Mouse (Mus musculus): Measurements from ENCODE around the gene Fam180a. TPM values are rescaled to one million over a fixed set of nuclear protein-coding genes. Genes with fewer than 3 reads are reported as not detected.
A peak's percentile ranks its signal among the peaks of the same experiment; 100 is the strongest.

Fam180a gene
- not detected in 2 replicates for total RNA-seq (2017)

GRCm38 (mm10) chr6:35326111-35326515 is at the start of gene Fam180a:
Gene Fam180a (minus strand): TSS chr6:35326141.
- peak; percentile 96 for ATAC-seq (replicated peaks; ENCODE audit: low read depth, poor library complexity, severe bottlenecking)

- no peak for ATAC-seq (replicated peaks; ENCODE audit: low read depth, poor library complexity, severe bottlenecking)
These were observed 48.1 kb upstream of the Fam180a start for GRCm38 (mm10) chr6:35374052-35374451.

- no peak for ATAC-seq (replicated peaks; ENCODE audit: low read depth, poor library complexity, severe bottlenecking)
These were observed 44.4 kb upstream of the Fam180a start for GRCm38 (mm10) chr6:35370356-35370755.

GRCm38 (mm10) chr6:35369578-35370282 is 43.8 kb upstream of the Fam180a start:
- ATAC-seq (replicated peaks; ENCODE audit: low read depth, poor library complexity, severe bottlenecking) = peak; percentile 47

- no peak for ATAC-seq (replicated peaks; ENCODE audit: low read depth, poor library complexity, severe bottlenecking)
These were observed 36.7 kb upstream of the Fam180a start for GRCm38 (mm10) chr6:35362596-35362995.

GRCm38 (mm10) chr6:35355320-35355719 is 29.4 kb upstream of the Fam180a start:
- ATAC-seq (replicated peaks; ENCODE audit: low read depth, poor library complexity, severe bottlenecking) = no peak

- no peak for ATAC-seq (replicated peaks; ENCODE audit: low read depth, poor library complexity, severe bottlenecking)
These were observed 28.7 kb upstream of the Fam180a start for GRCm38 (mm10) chr6:35354622-35354998.

- no peak for ATAC-seq (replicated peaks; ENCODE audit: low read depth, poor library complexity, severe bottlenecking)
These were observed 28.1 kb upstream of the Fam180a start for GRCm38 (mm10) chr6:35353846-35354621.

- ATAC-seq (replicated peaks; ENCODE audit: low read depth, poor library complexity, severe bottlenecking) = no peak
These were observed 27.5 kb upstream of the Fam180a start for GRCm38 (mm10) chr6:35353416-35353815.

GRCm38 (mm10) chr6:35352867-35353266 is 26.9 kb upstream of the Fam180a start:
- ATAC-seq (replicated peaks; ENCODE audit: low read depth, poor library complexity, severe bottlenecking) = peak; percentile 92

GRCm38 (mm10) chr6:35351826-35352225 is 25.9 kb upstream of the Fam180a start:
- ATAC-seq (replicated peaks; ENCODE audit: low read depth, poor library complexity, severe bottlenecking) = no peak

- ATAC-seq (replicated peaks; ENCODE audit: low read depth, poor library complexity, severe bottlenecking) = no peak
These were observed 23.8 kb upstream of the Fam180a start for GRCm38 (mm10) chr6:35349784-35350183.

GRCm38 (mm10) chr6:35338640-35339039 is 12.7 kb upstream of the Fam180a start:
- ATAC-seq (replicated peaks; ENCODE audit: low read depth, poor library complexity, severe bottlenecking) = 0 out of 2 replicates have a peak, but pooled peaks have one; percentile 32

GRCm38 (mm10) chr6:35337836-35338235 is 11.9 kb upstream of the Fam180a start:
- ATAC-seq (replicated peaks; ENCODE audit: low read depth, poor library complexity, severe bottlenecking) = no peak

GRCm38 (mm10) chr6:35335452-35335851 is 9.5 kb upstream of the Fam180a start:
- ATAC-seq (replicated peaks; ENCODE audit: low read depth, poor library complexity, severe bottlenecking) = no peak

- ATAC-seq (replicated peaks; ENCODE audit: low read depth, poor library complexity, severe bottlenecking) = no peak
These were observed 8.3 kb upstream of the Fam180a start for GRCm38 (mm10) chr6:35334278-35334677.

- ATAC-seq (replicated peaks; ENCODE audit: low read depth, poor library complexity, severe bottlenecking) = no peak
These were observed 7.7 kb upstream of the Fam180a start for GRCm38 (mm10) chr6:35333632-35334031.

- ATAC-seq (replicated peaks; ENCODE audit: low read depth, poor library complexity, severe bottlenecking) = no peak
These were observed 4.9 kb upstream of the Fam180a start for GRCm38 (mm10) chr6:35330834-35331233.

- ATAC-seq (replicated peaks; ENCODE audit: low read depth, poor library complexity, severe bottlenecking) = no peak
These were observed 4.0 kb upstream of the Fam180a start for GRCm38 (mm10) chr6:35329956-35330355.

- no peak for ATAC-seq (replicated peaks; ENCODE audit: low read depth, poor library complexity, severe bottlenecking)
These were observed 1.6 kb downstream of the Fam180a start for GRCm38 (mm10) chr6:35324306-35324705.

GRCm38 (mm10) chr6:35323046-35323445 is 2.9 kb downstream of the Fam180a start:
- no peak for ATAC-seq (replicated peaks; ENCODE audit: low read depth, poor library complexity, severe bottlenecking)

Measured in common myeloid progenitor, adult 5-6 weeks (primary cell).